Mouse (Mus musculus) kidney, adult 10 weeks (tissue): ENCODE results near the gene Serpina3f. TPM values are rescaled to one million over a fixed set of nuclear protein-coding genes. Genes with fewer than 3 reads are reported as not detected.

Source experiments
- polyA plus RNA-seq: library from polyadenylated mRNA; stranded (reverse); fragments of 350-450 nt; fragmentation: Illumina TruSeq; extraction: RNeasy Lipid Tissue Mini Kit (QIAGEN cat#74804); gene quantifications from one replicate; pipeline ENCODE4 v1.2.3, GENCODE M21; 2014; ENCODE audit warnings: low read depth, low replicate concordance

Gene Serpina3f
- polyA plus RNA-seq, result 0.20 TPM

DNA sequence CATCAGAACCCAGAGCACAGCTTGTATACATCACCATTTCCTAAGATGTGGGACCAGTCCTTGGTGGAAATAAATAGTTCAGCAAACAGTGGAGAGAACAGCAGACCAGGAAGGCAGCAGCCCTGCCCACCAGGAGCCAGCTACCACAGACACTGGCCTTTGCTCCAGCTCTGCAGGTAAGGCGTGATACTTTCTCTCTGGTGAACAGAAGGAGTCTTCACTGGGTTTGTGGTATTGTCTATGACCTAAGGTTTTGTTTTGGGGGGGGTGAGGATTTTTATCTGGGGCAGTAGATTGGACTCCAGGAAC lies at the start of gene Serpina3f:
Gene Serpina3f, plus strand, starts transcription at position 100 of the 309 bp plus-strand sequence.

GRCm38 (mm10) chr12:104235915-104236314 lies 21.6 kb downstream of the Serpina3f start, which contains the start of gene Serpina3g:
Serpina3g (plus strand) TSS chr12:104236245.

GRCm38 (mm10) chr12:104262863-104263262 lies 48.5 kb downstream of the Serpina3f start, which contains the start of gene Serpina3i:
Serpina3i (plus strand) TSS chr12:104263122.

Other genes starting within 250 kb of the Serpina3f start
- not detected for gene Serpina11, start 224.6 kb upstream of the Serpina3f start, polyA plus RNA-seq
- gene Serpina9, start 200.8 kb upstream of the Serpina3f start, polyA plus RNA-seq, result not detected
- gene Serpina12, start 170.1 kb upstream of the Serpina3f start, polyA plus RNA-seq, result not detected
- gene Serpina5, start 113.4 kb upstream of the Serpina3f start, polyA plus RNA-seq, result not detected
- gene Serpina3a, start 101.8 kb upstream of the Serpina3f start, polyA plus RNA-seq, result not detected
- gene Serpina3b, start 86.5 kb upstream of the Serpina3f start, polyA plus RNA-seq, result not detected
- not detected for gene Serpina3c, start 60.7 kb upstream of the Serpina3f start, polyA plus RNA-seq
- gene Serpina3g, start 21.7 kb downstream of the Serpina3f start, polyA plus RNA-seq, result not detected
- gene Serpina3i, start 48.6 kb downstream of the Serpina3f start, polyA plus RNA-seq, result not detected
- gene Serpina3j, start 100.0 kb downstream of the Serpina3f start, polyA plus RNA-seq, result not detected
- 1.1 TPM for gene Serpina3k, start 123.9 kb downstream of the Serpina3f start, polyA plus RNA-seq
- not detected for gene Serpina3m, start 123.9 kb downstream of the Serpina3f start, polyA plus RNA-seq
- 0.20 TPM for gene Serpina3n, start 192.2 kb downstream of the Serpina3f start, polyA plus RNA-seq